Mouse (Mus musculus): ENCODE measurements around the gene Srsf7. TPM values are rescaled to one million over a fixed set of nuclear protein-coding genes. Genes with fewer than 3 reads are reported as not detected.
"Not testable (repeated sequence)": the region's sequence is repeated elsewhere in the genome, so short reads cannot be mapped to it uniquely, and the experiment has no call there.

Gene Srsf7
- total RNA-seq, 1 experiment = 361 TPM

GRCm38 (mm10) chr17:80193075-80193474, 14.0 kb downstream of the Srsf7 start:
- H3K4me3 ChIP-seq (ENCODE audit: insufficient read depth in 1 of 2, low read depth in 1 of 2, low read length in 2 of 2, poor library complexity in 1 of 2, severe bottlenecking in 1 of 2) = no peak overlapping the region
- H3K9ac ChIP-seq (ENCODE audit: insufficient read depth, low read depth, low read length, poor library complexity, severe bottlenecking) = no peak overlapping the region
- H3K36me3 ChIP-seq (ENCODE audit: control insufficient read depth, insufficient read depth, low read length, poor library complexity, severe bottlenecking) = peaks cover 2% of the 10 kb centered on the region; the same call in 1 of the 2 replicates
- no peaks in the 10 kb centered on the region for H3K9me3 ChIP-seq (ENCODE audit: control insufficient read depth, insufficient read depth, low read depth, low read length)
- TF ChIP-seq ZNF384 (IDR thresholded peaks at IDR 0.05; ENCODE audit: low read depth, low read length) (0 out of 2 replicates have a peak, but pooled peaks have one; percentile 12), CHD2 (IDR thresholded peaks at IDR 0.05; ENCODE audit: low read depth, low read length) (no peak)
- in situ Hi-C loops (cut with MboI; ENCODE audit: low sequenced_read_pairs in 2 of 2, unreplicated experiment in 2 of 2) = no loop called here
- H3K27ac ChIP-seq (ENCODE audit: insufficient read depth, low read depth, low read length, poor library complexity, severe bottlenecking) = no peak overlapping the region
- DNase-seq (ENCODE audit: low read depth, low spot score) = no peak
- H3K4me1 ChIP-seq (ENCODE audit: control insufficient read depth in 2 of 2, insufficient read depth in 2 of 2, low read length in 2 of 2, poor library complexity in 1 of 2) = no peaks in the 10 kb centered on the region

- H3K36me3 ChIP-seq (ENCODE audit: control insufficient read depth, insufficient read depth, low read length, poor library complexity, severe bottlenecking) = no peaks in the 10 kb centered on the region
- TF ChIP-seq ZC3H11A (IDR thresholded peaks at IDR 0.05; ENCODE audit: borderline replicate concordance, low read depth, low read length) (no peak), ZNF384 (IDR thresholded peaks at IDR 0.05; ENCODE audit: low read depth, low read length) (no peak), HCFC1 (IDR thresholded peaks at IDR 0.05; ENCODE audit: borderline replicate concordance, insufficient read depth, low read length) (no peak), CHD2 (IDR thresholded peaks at IDR 0.05; ENCODE audit: low read depth, low read length) (no peak), MAFK (IDR thresholded peaks at IDR 0.05; ENCODE audit: insufficient read depth, low read depth, low read length) (no peak)
- H3K9me3 ChIP-seq (ENCODE audit: control insufficient read depth, insufficient read depth, low read depth, low read length) = no peaks in the 10 kb centered on the region
- H3K4me1 ChIP-seq (ENCODE audit: control insufficient read depth in 2 of 2, insufficient read depth in 2 of 2, low read length in 2 of 2, poor library complexity in 1 of 2) = peaks cover 0 to 2% of the 10 kb centered on the region in 2 experiments; a peak in 1 of 4 replicates
- in situ Hi-C loops (cut with MboI; ENCODE audit: low sequenced_read_pairs in 2 of 2, unreplicated experiment in 2 of 2) = loop anchor here (10.0 kb wide), 2 partner anchors 139 to 169 kb away; no protein-coding TSS in a partner anchor
- no peak overlapping the region for H3K9ac ChIP-seq (ENCODE audit: insufficient read depth, low read depth, low read length, poor library complexity, severe bottlenecking)
- H3K4me3 ChIP-seq (ENCODE audit: insufficient read depth in 1 of 2, low read depth in 1 of 2, low read length in 2 of 2, poor library complexity in 1 of 2, severe bottlenecking in 1 of 2) = no peak overlapping the region
- DNase-seq (ENCODE audit: low read depth, low spot score) = no peak
- no peak overlapping the region for H3K27ac ChIP-seq (ENCODE audit: insufficient read depth, low read depth, low read length, poor library complexity, severe bottlenecking)
Measured at GRCm38 (mm10) chr17:80183615-80184014, 23.5 kb downstream of the Srsf7 start.

GRCm38 (mm10) chr17:80180468-80180867, 26.6 kb downstream of the Srsf7 start:
- no peak overlapping the region for H3K27ac ChIP-seq (ENCODE audit: insufficient read depth, low read depth, low read length, poor library complexity, severe bottlenecking)
- no peak for DNase-seq (ENCODE audit: low read depth, low spot score)
- H3K4me1 ChIP-seq (ENCODE audit: control insufficient read depth in 2 of 2, insufficient read depth in 2 of 2, low read length in 2 of 2, poor library complexity in 1 of 2) = peaks cover 0 to 2% of the 10 kb centered on the region in 2 experiments; a peak in 2 of 4 replicates
- in situ Hi-C loops (cut with MboI; ENCODE audit: low sequenced_read_pairs in 2 of 2, unreplicated experiment in 2 of 2) = loop anchor here (10.0 kb wide), 2 partner anchors 136 to 166 kb away; no protein-coding TSS in a partner anchor
- no peak overlapping the region for H3K4me3 ChIP-seq (ENCODE audit: insufficient read depth in 1 of 2, low read depth in 1 of 2, low read length in 2 of 2, poor library complexity in 1 of 2, severe bottlenecking in 1 of 2)
- no peak overlapping the region for H3K9ac ChIP-seq (ENCODE audit: insufficient read depth, low read depth, low read length, poor library complexity, severe bottlenecking)
- H3K9me3 ChIP-seq (ENCODE audit: control insufficient read depth, insufficient read depth, low read depth, low read length) = no peaks in the 10 kb centered on the region
- no peak for TF ChIP-seq ZNF384 (IDR thresholded peaks at IDR 0.05; ENCODE audit: low read depth, low read length)
- TF ChIP-seq ZC3H11A (IDR thresholded peaks at IDR 0.05; ENCODE audit: borderline replicate concordance, low read depth, low read length) = no peak
- TF ChIP-seq MAFK (IDR thresholded peaks at IDR 0.05; ENCODE audit: insufficient read depth, low read depth, low read length) = no peak
- no peak for TF ChIP-seq CHD2 (IDR thresholded peaks at IDR 0.05; ENCODE audit: low read depth, low read length)
- TF ChIP-seq HCFC1 (IDR thresholded peaks at IDR 0.05; ENCODE audit: borderline replicate concordance, insufficient read depth, low read length) = no peak
- no peaks in the 10 kb centered on the region for H3K36me3 ChIP-seq (ENCODE audit: control insufficient read depth, insufficient read depth, low read length, poor library complexity, severe bottlenecking)

- TF ChIP-seq ZC3H11A (IDR thresholded peaks at IDR 0.05; ENCODE audit: borderline replicate concordance, low read depth, low read length) (peak; percentile 91), MAFK (IDR thresholded peaks at IDR 0.05; ENCODE audit: insufficient read depth, low read depth, low read length) (no peak)
- Histone ChIP-seq H3K4me3 (ENCODE audit: insufficient read depth in 1 of 2, low read depth in 1 of 2, low read length in 2 of 2, poor library complexity in 1 of 2, severe bottlenecking in 1 of 2) (no peak overlapping the region), H3K27ac (ENCODE audit: insufficient read depth, low read depth, low read length, poor library complexity, severe bottlenecking) (no peak overlapping the region), H3K9me3 (ENCODE audit: control insufficient read depth, insufficient read depth, low read depth, low read length) (no peaks in the 10 kb centered on the region), H3K9ac (ENCODE audit: insufficient read depth, low read depth, low read length, poor library complexity, severe bottlenecking) (no peak overlapping the region), H3K4me1 (ENCODE audit: control insufficient read depth in 2 of 2, insufficient read depth in 2 of 2, low read length in 2 of 2, poor library complexity in 1 of 2) (peaks cover 0 to 3% of the 10 kb centered on the region in 2 experiments; a peak in 3 of 4 replicates), H3K36me3 (ENCODE audit: control insufficient read depth, insufficient read depth, low read length, poor library complexity, severe bottlenecking) (no peaks in the 10 kb centered on the region)
- in situ Hi-C loops (cut with MboI; ENCODE audit: low sequenced_read_pairs in 2 of 2, unreplicated experiment in 2 of 2) = loop anchor here (10.0 kb wide), 2 partner anchors 135 to 165 kb away; no protein-coding TSS in a partner anchor
- peak; percentile 72 for DNase-seq (ENCODE audit: low read depth, low spot score)
Measured at GRCm38 (mm10) chr17:80179959-80180358, 27.1 kb downstream of the Srsf7 start.

GRCm38 (mm10) chr17:80178846-80179245, 28.3 kb downstream of the Srsf7 start:
- H3K4me3 ChIP-seq (ENCODE audit: insufficient read depth in 1 of 2, low read depth in 1 of 2, low read length in 2 of 2, poor library complexity in 1 of 2, severe bottlenecking in 1 of 2); H3K36me3 ChIP-seq (ENCODE audit: control insufficient read depth, insufficient read depth, low read length, poor library complexity, severe bottlenecking); in situ Hi-C loops (cut with MboI; ENCODE audit: low sequenced_read_pairs in 2 of 2, unreplicated experiment in 2 of 2); H3K9ac ChIP-seq (ENCODE audit: insufficient read depth, low read depth, low read length, poor library complexity, severe bottlenecking); H3K4me1 ChIP-seq (ENCODE audit: control insufficient read depth in 2 of 2, insufficient read depth in 2 of 2, low read length in 2 of 2, poor library complexity in 1 of 2); H3K9me3 ChIP-seq (ENCODE audit: control insufficient read depth, insufficient read depth, low read depth, low read length); DNase-seq (ENCODE audit: low read depth, low spot score); H3K27ac ChIP-seq (ENCODE audit: insufficient read depth, low read depth, low read length, poor library complexity, severe bottlenecking): not testable (repeated sequence)
